Mouse (Mus musculus): ENCODE results near the gene Mindy4. TPM values are rescaled to one million over a fixed set of nuclear protein-coding genes. Genes with fewer than 3 reads are reported as not detected.

Mindy4 gene
- polyA plus RNA-seq, 2 experiments from 2014 or later = 0.19 TPM; not detected in 1

GRCm38 (mm10) chr6:55258428-55259325, 55.5 kb downstream of the Mindy4 start:
- ATAC-seq = no peak

DNA sequence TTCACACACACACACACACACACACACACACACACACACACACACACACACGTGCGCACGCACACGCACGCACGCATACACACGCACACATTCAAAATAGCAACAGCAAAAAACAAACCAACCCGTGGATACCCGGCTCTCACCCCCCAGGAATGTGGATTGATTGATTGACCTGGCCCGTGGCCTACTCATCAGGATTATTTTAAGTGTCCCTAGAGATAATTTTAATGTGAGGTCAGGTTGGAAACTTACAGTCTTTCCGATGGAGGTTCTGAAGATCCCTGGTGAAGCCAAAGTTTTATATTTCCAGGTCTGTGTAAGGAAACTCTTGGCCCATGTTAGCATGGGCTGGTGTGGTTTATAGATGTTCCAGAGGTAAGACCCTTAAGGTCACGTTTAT, 59.0 kb downstream of the Mindy4 start:
- ATAC-seq = no peak

DNA sequence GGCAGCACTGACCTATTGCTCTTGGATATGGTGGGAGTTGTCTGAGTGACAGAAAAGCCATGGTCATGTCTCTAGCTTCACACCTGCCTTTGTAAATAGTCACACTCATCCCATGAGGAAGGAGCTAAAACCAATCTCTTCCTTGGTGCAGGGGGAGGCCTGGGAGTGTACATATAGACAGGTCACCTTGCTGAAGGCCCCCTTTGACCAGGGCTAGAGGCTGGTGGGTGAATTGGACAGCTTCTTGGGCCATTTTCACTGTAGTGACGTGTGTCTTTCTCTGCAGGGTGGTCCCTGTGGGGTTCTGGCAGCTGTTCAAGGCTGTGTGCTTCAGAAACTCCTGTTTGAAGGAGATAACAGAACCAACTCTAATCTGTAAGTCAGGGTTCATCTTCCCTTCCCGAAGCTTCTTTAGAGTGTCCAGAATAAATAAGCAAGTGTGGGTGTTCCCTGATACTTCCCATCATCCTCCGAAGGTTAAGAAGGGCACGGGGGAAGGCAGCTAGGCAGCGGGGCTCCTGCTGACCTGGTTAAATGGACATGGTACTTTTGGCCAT, 60.4 kb downstream of the Mindy4 start:
- ATAC-seq = no peak

- ATAC-seq = no peak
These were observed 61.7 kb downstream of the Mindy4 start for GRCm38 (mm10) chr6:55264741-55265366.

DNA sequence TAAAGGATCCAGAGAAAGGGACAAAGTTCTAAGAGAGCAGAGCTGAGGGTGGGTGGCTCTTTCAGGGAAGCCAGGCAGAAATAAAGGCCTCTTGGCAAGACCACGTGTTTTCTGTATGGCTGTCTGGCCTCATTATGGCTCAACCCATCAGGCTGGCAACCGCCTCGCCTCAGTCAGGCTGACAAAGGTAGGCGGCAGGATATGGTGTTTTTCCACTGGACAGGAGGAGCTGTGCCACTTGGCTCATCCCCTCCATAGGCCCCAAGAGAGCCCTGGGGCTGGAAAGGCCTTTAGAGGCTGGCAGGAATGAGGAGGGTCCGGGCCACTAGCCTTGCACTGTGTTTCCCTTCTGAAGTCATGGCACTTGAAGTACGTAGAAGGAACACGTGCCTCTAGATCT, 69.8 kb downstream of the Mindy4 start:
- no peak for ATAC-seq

DNA sequence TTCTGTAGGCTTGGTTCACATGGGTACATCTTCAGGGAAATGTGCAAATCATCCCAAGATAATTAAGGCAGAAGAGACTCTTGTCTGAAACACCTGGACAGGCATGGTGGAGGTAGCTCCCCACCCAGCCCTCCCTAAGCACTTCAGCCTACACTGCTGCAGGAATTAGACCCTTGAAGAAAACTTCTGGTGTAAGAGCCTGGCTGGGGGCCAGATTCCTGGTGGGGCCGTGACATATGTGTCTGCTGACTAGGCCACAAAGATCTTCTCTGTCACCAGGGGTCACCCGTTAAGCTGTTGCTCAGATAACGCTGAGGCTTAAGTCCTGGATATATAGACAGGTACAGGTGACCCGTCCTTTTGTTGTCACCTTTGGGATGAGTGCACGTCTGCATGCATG, 70.3 kb downstream of the Mindy4 start:
- ATAC-seq = no peak

DNA sequence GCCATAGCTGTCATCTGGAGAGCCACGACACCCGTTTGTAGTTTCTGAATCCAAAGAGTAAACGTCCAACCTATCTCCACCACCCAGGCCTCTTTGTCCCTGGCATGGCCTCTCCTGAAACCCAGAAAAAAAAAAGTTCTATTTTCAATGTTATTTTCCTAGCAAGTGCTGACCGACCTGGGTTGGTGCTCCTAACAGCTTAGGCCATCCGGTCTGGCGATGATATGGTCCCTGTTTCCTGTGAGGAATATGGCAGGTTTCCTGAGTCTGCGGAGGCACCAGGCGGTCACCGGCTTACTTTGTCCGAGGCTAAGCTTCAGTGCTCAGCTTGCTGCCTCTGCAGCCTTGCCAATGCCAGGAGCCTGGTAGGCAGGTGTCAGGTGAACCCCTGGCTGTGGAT, 71.8 kb downstream of the Mindy4 start:
- ATAC-seq = no peak

- no peak for ATAC-seq
These were observed 72.6 kb downstream of the Mindy4 start for GRCm38 (mm10) chr6:55275786-55276185.

- ATAC-seq = no peak
These were observed 73.6 kb downstream of the Mindy4 start for GRCm38 (mm10) chr6:55276692-55277282.

GRCm38 (mm10) chr6:55278086-55278485, 74.9 kb downstream of the Mindy4 start:
- no peak for ATAC-seq

GRCm38 (mm10) chr6:55278520-55278919, 75.3 kb downstream of the Mindy4 start:
- ATAC-seq = no peak

GRCm38 (mm10) chr6:55280979-55281378, 77.8 kb downstream of the Mindy4 start:
- ATAC-seq = no peak

DNA sequence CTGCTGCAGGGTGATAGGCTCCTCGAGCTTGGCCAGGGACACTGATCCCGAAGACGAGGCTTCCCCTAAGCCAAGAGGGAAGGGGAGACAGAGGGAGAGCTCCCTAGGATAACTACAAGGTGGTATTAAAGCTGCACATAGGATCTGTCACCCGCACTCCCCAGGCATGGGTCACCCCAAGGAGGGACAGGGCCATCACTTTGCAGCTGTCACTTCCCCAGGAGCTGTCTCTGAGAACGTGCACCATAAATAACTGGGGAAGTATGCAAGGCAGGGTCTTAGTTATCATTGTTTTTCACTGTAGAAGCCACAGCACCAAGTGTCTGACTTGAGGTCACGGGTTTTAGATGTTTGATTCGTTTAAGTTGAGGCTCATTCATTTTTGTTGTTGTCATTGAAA, 78.5 kb downstream of the Mindy4 start:
- ATAC-seq = no peak

DNA sequence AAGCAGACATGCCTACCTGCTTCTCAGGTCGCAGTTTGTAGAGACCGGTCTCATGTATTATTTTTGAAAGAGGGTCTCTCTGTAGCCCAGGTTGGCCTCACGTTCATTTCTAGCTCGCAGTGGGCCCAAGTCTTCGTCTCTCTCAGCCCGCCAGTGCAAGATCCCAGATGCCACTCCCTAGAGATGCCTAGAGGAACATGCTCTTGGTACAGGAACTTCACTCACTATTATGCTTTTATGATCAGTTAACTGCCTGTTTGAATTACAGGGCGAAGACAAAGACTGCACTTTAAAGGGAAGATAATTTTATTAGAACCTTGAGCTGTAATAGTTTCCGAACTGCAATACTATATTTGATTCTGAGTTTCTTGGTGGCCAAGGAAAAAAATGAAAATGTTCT, 79.2 kb downstream of the Mindy4 start:
- no peak for ATAC-seq

DNA sequence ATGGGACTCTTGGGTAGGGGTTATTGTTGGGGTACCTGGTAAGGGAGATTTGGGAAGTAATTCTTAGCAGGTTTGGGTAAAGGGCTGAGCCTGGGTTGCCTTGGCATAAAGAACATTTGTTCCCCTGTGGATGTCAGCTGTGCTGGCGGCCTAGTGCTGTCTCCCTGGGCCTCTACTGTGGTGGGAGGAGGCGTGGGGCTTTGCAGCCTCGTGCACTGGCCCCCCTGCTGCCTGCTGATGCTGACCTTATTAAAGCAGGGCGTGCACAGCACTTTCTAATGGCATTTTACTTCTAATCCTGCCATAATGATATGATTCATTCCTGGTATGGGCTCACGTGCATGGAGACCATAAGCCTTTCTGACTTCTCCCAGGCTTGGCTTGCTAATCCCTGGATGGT, 82.0 kb downstream of the Mindy4 start:
- ATAC-seq = no peak

DNA sequence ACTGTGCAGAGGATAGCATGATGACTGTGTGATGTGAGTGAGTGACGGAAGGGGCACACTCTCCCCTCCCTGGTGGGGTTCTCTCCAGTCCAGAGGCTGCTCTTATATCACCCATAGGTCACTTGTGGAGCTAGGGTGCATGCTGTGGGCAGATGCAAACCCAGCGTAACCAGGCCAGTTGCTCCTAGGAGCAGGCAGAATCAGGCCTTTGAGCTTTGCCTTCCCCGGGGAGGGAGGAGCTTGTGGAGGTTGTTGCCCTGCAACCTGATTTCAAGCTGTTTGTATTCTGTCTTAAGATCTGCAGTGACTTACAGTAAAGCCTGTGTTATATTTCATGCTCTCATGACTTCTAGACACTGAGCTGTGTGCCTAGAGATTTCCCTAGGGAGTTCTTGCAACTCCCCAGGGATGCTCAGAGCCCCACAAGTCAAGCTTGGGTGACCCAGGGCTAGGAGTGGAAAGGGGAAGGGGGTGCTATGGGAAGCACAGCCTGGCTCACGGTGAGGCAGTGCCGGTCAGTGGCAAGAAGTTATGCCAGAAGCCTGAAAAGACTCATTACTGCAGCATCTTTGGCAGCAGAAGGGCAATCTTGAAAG, 84.9 kb downstream of the Mindy4 start:
- no peak for ATAC-seq

DNA sequence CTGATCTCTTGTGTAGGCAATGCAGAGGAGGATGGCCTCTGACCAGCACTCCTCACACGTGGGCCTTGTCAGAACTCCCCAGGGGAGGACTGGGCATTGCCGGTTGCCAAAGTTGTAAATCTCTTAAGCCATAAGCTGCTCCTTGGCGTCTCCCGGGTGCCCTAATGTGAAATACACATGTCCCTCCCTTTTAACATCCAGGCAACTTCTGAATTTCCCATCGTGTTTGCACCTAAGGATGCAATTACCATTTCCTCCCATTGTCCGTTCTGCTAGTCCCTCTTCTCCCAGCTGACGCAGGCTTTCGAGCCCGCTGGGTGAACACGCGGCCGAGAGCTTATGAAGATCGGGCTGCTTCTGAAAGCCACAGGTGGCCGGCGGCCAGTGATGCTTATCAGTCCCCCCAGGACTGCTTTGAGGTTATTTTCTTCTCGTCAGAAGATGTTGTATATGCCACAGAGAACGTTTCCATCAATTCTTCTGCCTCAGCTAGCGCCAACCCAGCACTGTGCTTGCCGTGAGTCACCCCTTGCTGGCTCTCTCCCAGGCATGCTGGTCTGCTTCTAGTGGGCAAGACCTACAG, 91.5 kb downstream of the Mindy4 start:
- no peak for ATAC-seq

DNA sequence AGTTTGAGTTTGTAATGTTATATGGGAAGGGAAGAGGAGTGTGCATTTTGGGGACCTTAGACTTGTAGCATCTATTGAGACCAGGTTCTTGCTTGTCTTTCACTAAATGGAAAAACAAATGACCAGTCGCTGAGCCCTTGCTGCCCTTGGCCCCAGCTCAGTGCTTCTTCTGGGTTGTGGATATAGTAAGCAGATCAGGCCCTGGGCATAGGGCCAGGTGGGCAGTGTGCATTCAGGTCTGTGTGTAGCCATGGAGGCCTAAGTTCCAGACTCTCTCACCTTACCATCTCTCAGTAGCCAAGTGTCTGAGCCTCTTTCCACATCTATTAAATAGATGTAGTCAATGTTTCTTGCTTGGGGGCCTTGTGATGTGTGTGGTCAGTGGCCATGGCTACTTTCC, 92.1 kb downstream of the Mindy4 start:
- ATAC-seq = no peak

GRCm38 (mm10) chr6:55299482-55299881, 96.3 kb downstream of the Mindy4 start:
- no peak for ATAC-seq

DNA sequence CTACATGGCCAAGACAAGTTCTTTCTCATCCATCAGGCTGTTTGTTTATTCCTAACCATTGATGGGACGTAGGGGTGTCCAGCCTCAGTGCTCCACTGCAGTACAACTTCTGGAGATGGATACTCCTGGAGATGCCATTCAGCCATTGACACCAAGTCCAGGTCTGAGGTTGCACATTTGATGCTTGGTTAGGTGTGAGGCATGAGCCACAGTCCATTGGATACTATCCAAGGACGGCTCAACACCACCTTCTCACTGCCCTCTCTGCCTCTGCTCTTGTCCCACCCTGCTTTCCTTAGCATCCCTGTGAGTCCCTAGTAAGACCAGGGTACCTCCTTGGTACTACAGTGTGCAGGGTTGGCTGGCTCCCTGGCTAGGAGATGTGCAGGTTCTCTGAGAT, 96.7 kb downstream of the Mindy4 start:
- ATAC-seq = no peak

- ATAC-seq = no peak
These were observed 97.5 kb downstream of the Mindy4 start for GRCm38 (mm10) chr6:55300704-55301103.

DNA sequence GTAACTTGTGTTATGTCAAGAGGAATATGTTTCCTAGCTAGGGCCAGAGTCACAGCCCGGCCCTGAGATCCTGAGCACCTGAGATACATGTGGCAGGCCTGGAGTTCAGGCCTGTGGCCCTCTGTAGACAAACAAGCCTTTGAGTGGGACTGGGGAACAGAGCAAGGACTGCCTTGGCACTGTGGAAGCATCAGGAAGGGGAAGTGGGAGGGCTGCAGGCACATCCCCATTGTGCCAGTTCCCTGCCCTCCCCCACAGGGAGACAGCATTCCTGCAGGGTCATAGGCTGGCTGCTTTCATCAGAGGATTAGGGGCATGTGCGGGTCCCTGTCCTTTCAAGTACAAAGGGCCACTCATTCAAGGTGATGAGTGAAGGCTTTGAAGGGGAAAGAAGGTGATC, 107.0 kb downstream of the Mindy4 start:
- ATAC-seq = no peak

- no peak for ATAC-seq
These were observed 108.8 kb downstream of the Mindy4 start for GRCm38 (mm10) chr6:55311962-55312361.

Data from activated CD4-positive, CD25-positive, alpha-beta regulatory T cell, adult 4 months (primary cell).